Mouse (Mus musculus) heart, postnatal 0 days (tissue): ENCODE measurements at regions not wholly inside any gene's neighbourhood (a gene's known extent, or its start where the extent isn't known, plus 50 kb on each side); places are given as distances from the start of the nearest gene placed in this dataset.

Source experiments
- ATAC-seq: fragments of 200-750 bp; cut with Nextera tagmentation; 2 replicates; pipeline ENCODE4 v1.8.0; 2017; ENCODE audit warnings: low read depth, moderate number of reproducible peaks, moderate library complexity; ENCODE audit not compliant: insufficient read depth
- DNase-seq: peaks from one replicate; pipeline ENCODE4 v3.0.0-alpha.2; 2016; ENCODE audit warnings: low spot score
- H3K27ac ChIP-seq: fragments of 300-500 bp; sonication (generic); 2 replicates; pipeline ENCODE4 v1.5.1; 2014; ENCODE audit warnings: low read depth, mild to moderate bottlenecking
- H3K27me3 ChIP-seq: fragments of 300-500 bp; sonication (generic); 2 replicates; pipeline ENCODE4 v1.6.1; 2014; ENCODE audit warnings: low read length, mixed read lengths; ENCODE audit not compliant: control insufficient read depth, insufficient read depth
- H3K36me3 ChIP-seq: fragments of 300-500 bp; sonication (generic); replicated peaks from 2 replicates; pipeline ENCODE4 v1.6.1; 2014; ENCODE audit warnings: low read length, mixed read lengths; ENCODE audit not compliant: control insufficient read depth, insufficient read depth
- H3K4me1 ChIP-seq: fragments of 300-500 bp; sonication (generic); 2 replicates; pipeline ENCODE4 v1.6.1; 2014; ENCODE audit warnings: antibody characterized with exemption; ENCODE audit not compliant: control insufficient read depth, insufficient read depth
- H3K4me2 ChIP-seq: fragments of 300-500 bp; sonication (generic); 2 replicates; pipeline ENCODE4 v1.6.1; 2014; ENCODE audit warnings: low read depth, mild to moderate bottlenecking, low read length, moderate library complexity
- H3K4me3 ChIP-seq: fragments of 300-500 bp; sonication (generic); 2 replicates; pipeline ENCODE4 v1.5.1; 2014; ENCODE audit warnings: low read depth, low read length
- H3K9ac ChIP-seq: fragments of 300-500 bp; sonication (generic); replicated peaks from 2 replicates; pipeline ENCODE4 v1.6.1; 2014; ENCODE audit warnings: low read depth, low read length, mixed read lengths
- H3K9me3 ChIP-seq: fragments of 300-500 bp; sonication (generic); replicated peaks from 2 replicates; pipeline ENCODE4 v1.6.1; 2016; ENCODE audit warnings: low read length; ENCODE audit not compliant: control insufficient read depth
- CTCF ChIP-seq: IDR thresholded peaks from 2 replicates; pipeline ENCODE4 v1.5.1; 2016; ENCODE audit warnings: antibody characterized with exemption, control low read depth, low read depth
- EP300 ChIP-seq: IDR thresholded peaks from 2 replicates; pipeline ENCODE4 v1.6.1; 2016; ENCODE audit warnings: antibody characterized with exemption, low read depth
- WGBS: fragments of 180-500 bp; shearing (Covaris S2); extraction: QIAGEN DNeasy Blood & Tissue Kit; methylation state at CpG from one replicate; pipeline ENCODE4 v1.1.7; 2014; 5-methylcytosine and 5-hydroxymethylcytosine counted together

- H3K27ac ChIP-seq = no peak overlapping the region
- H3K36me3 ChIP-seq = no peaks in the 10 kb centered on the region
- TF ChIP-seq CTCF = no peak
- no peak for TF ChIP-seq EP300
- no peaks in the 10 kb centered on the region for H3K27me3 ChIP-seq
- no peaks in the 10 kb centered on the region for H3K4me1 ChIP-seq
- no peak overlapping the region for H3K4me3 ChIP-seq
- H3K4me2 ChIP-seq = no peak overlapping the region
- ATAC-seq (no peak), DNase-seq (no peak)
- WGBS = 62% methylated on average over 2 of the region's 2 CpGs
- no peak overlapping the region for H3K9ac ChIP-seq
- 0 out of 2 replicates have a peak, but pooled peaks cover under 1% of the 10 kb centered on the region for H3K9me3 ChIP-seq
Measured at GRCm38 (mm10) chr7:116700409-116700808, 196.2 kb downstream of the Nucb2 start.

- peak; percentile 54 for DNase-seq
- Histone ChIP-seq H3K9me3 (0 out of 2 replicates have a peak, but pooled peaks cover 6% of the 10 kb centered on the region), H3K36me3 (no peaks in the 10 kb centered on the region), H3K27ac (peak overlapping the region; percentile 55; the same call in 1 of the 2 replicates), H3K4me2 (no peak overlapping the region), H3K4me1 (no peaks in the 10 kb centered on the region), H3K9ac (no peak overlapping the region), H3K4me3 (no peak overlapping the region), H3K27me3 (no peaks in the 10 kb centered on the region)
- WGBS = 34% methylated on average over 14 of the region's 14 CpGs
- TF ChIP-seq CTCF (peak; percentile 96), EP300 (no peak; the same call in 1 of the 2 replicates)
- ATAC-seq = peak; percentile 69
Measured at GRCm38 (mm10) chr7:116701466-116702342, 197.5 kb downstream of the Nucb2 start.

GRCm38 (mm10) chr7:116702596-116702995 is 198.4 kb downstream of the Nucb2 start:
- no peak overlapping the region for H3K9ac ChIP-seq
- H3K4me2 ChIP-seq = no peak overlapping the region
- TF ChIP-seq CTCF (no peak), EP300 (no peak)
- DNase-seq (no peak), ATAC-seq (no peak)
- 0 out of 2 replicates have a peak, but pooled peaks cover 6% of the 10 kb centered on the region for H3K9me3 ChIP-seq
- WGBS = 79% methylated on average over 2 of the region's 2 CpGs
- no peaks in the 10 kb centered on the region for H3K36me3 ChIP-seq
- H3K4me3 ChIP-seq = no peak overlapping the region
- H3K27ac ChIP-seq = no peak overlapping the region
- no peaks in the 10 kb centered on the region for H3K4me1 ChIP-seq
- H3K27me3 ChIP-seq = no peaks in the 10 kb centered on the region

GRCm38 (mm10) chr7:116711541-116711940 is 207.4 kb downstream of the Nucb2 start:
- TF ChIP-seq EP300 = no peak
- no peak for TF ChIP-seq CTCF
- DNase-seq = no peak
- 78% methylated on average over 2 of the region's 2 CpGs for WGBS
- Histone ChIP-seq H3K9me3 (no peaks in the 10 kb centered on the region), H3K27ac (no peak overlapping the region), H3K9ac (no peak overlapping the region), H3K4me3 (no peak overlapping the region), H3K4me1 (0 out of 2 replicates have a peak, but pooled peaks cover 3% of the 10 kb centered on the region), H3K4me2 (no peak overlapping the region), H3K27me3 (no peaks in the 10 kb centered on the region), H3K36me3 (no peaks in the 10 kb centered on the region)
- ATAC-seq = no peak

- DNase-seq (no peak), ATAC-seq (no peak)
- 61% methylated on average over 8 of the region's 8 CpGs for WGBS
- no peaks in the 10 kb centered on the region for H3K9me3 ChIP-seq
- H3K36me3 ChIP-seq = no peaks in the 10 kb centered on the region
- no peak overlapping the region for H3K4me2 ChIP-seq
- TF ChIP-seq CTCF (no peak), EP300 (no peak)
- H3K4me1 ChIP-seq = 0 out of 2 replicates have a peak, but pooled peaks cover 3% of the 10 kb centered on the region
- H3K27me3 ChIP-seq = no peaks in the 10 kb centered on the region
- H3K27ac ChIP-seq = no peak overlapping the region
- no peak overlapping the region for H3K9ac ChIP-seq
- H3K4me3 ChIP-seq = no peak overlapping the region
Measured at GRCm38 (mm10) chr7:116713200-116713599, 209.0 kb downstream of the Nucb2 start.
